Mouse (Mus musculus): ENCODE results near the gene Hey2.

- TF ChIP-seq CTCF (IDR thresholded peaks at IDR 0.05; ENCODE audit: extremely low read depth, insufficient read length, insufficient replicate concordance, low read depth, low read length) (no peak), POLR2A (IDR thresholded peaks at IDR 0.05; ENCODE audit: low read depth, low read length) (no peak)
These were observed 51.6 kb downstream of the Hey2 start for GRCm38 (mm10) chr10:30791016-30791415.

Measured in small intestine, adult 2 months (tissue).